Comparison of ENCODE assay signal across 7 mouse cellular contexts in genomic region chr6:72439355-72440185, GRCm38 (mm10). TPM values are rescaled to one million over a fixed set of nuclear protein-coding genes. Genes with fewer than 3 reads are reported as not detected.
DNase-seq lines count a peak whose midpoint lies in the region; ATAC-seq lines count a peak whose summit lies in the region.

Gene Mat2a, minus strand, starts transcription at chr6:72439558.

- H3K4me2 ChIP-seq in intestine, embryonic 16.5 days (ENCODE audit: low read depth, low read length) = peak within 1 kb of the TSS; percentile 78
- H3K4me2 ChIP-seq in midbrain, embryonic 11.5 days = peak within 1 kb of the TSS; percentile 80

- peaks cover 5% of the 10 kb centered on the region; the same call in 1 of the 2 replicates for H3K36me3 ChIP-seq in intestine, embryonic 16.5 days (ENCODE audit: control insufficient read depth, insufficient read depth, low read length)
- H3K36me3 ChIP-seq in midbrain, embryonic 11.5 days (ENCODE audit: control insufficient read depth, insufficient read depth, low read length) = peaks cover 18% of the 10 kb centered on the region

- H3K4me3 ChIP-seq in intestine, embryonic 16.5 days (ENCODE audit: low read length) = peak within 1 kb of the TSS; percentile 99
- peak within 1 kb of the TSS; percentile 96 for H3K4me3 ChIP-seq in midbrain, embryonic 11.5 days (ENCODE audit: low read depth, low read length)

- H3K27me3 ChIP-seq in intestine, embryonic 16.5 days (replicated peaks; ENCODE audit: control insufficient read depth, insufficient read depth, low read length) = no peaks in the 10 kb centered on the region
- no peaks in the 10 kb centered on the region for H3K27me3 ChIP-seq in midbrain, embryonic 11.5 days (ENCODE audit: control insufficient read depth, insufficient read depth, low read length)

- intact Hi-C loops in gastrocnemius, postnatal 36 days (cut with DNase I) = loop anchor here (5.0 kb wide), 2 partner anchors 33 to 78 kb away; no protein-coding TSS in a partner anchor
- intact Hi-C loops in left cerebral cortex, postnatal 36 days (cut with DNase I) = loop anchor here (2.0 kb wide), 1 partner anchor 73 kb away; no protein-coding TSS in a partner anchor

- peak; percentile 87 for ATAC-seq in intestine, embryonic 16.5 days
- peak; percentile 89 for ATAC-seq in midbrain, embryonic 11.5 days (ENCODE audit: low FRiP score)

- WGBS in intestine, embryonic 16.5 days = under 1% methylated on average over 75 of the region's 77 CpGs
- WGBS in midbrain, embryonic 11.5 days = under 1% methylated on average over 75 of the region's 77 CpGs

- no peaks in the 10 kb centered on the region for H3K9me3 ChIP-seq in intestine, embryonic 16.5 days (ENCODE audit: control insufficient read depth, low read length)
- H3K9me3 ChIP-seq in midbrain, embryonic 11.5 days (ENCODE audit: control insufficient read depth, low read length) = no peaks in the 10 kb centered on the region

- H3K4me1 ChIP-seq in intestine, embryonic 16.5 days (ENCODE audit: control insufficient read depth, insufficient read depth, low read length) = peaks cover 9% of the 10 kb centered on the region; the same call in 1 of the 2 replicates
- peaks cover 21% of the 10 kb centered on the region; the same call in 1 of the 2 replicates for H3K4me1 ChIP-seq in midbrain, embryonic 11.5 days (ENCODE audit: control insufficient read depth, insufficient read depth, low read length)

- H3K27ac ChIP-seq in intestine, embryonic 16.5 days (ENCODE audit: low read length) = peak within 1 kb of the TSS; percentile 99
- H3K27ac ChIP-seq in midbrain, embryonic 11.5 days (ENCODE audit: low read depth, low read length) = peak within 1 kb of the TSS; percentile 95

- peak within 1 kb of the TSS; percentile 100 for H3K9ac ChIP-seq in intestine, embryonic 16.5 days (ENCODE audit: low read depth, low read length)
- peak within 1 kb of the TSS; percentile 99 for H3K9ac ChIP-seq in midbrain, embryonic 11.5 days (ENCODE audit: low read length)

- DNase-seq in adrenal gland, adult 2 months = peak; percentile 97
- DNase-seq in embryo, embryonic 11.5 days (ENCODE audit: low read depth, low spot score) = peak; percentile 85
- DNase-seq in gastrocnemius, postnatal 36 days = peak; percentile 91 to 92
- peak; percentile 97 for DNase-seq in left cerebral cortex, postnatal 36 days (ENCODE audit: low spot score in 2 of 2)
- peak; percentile 99 for DNase-seq in midbrain, embryonic 11.5 days (ENCODE audit: low spot score, missing footprints)
- peak; percentile 96 for DNase-seq in skeletal muscle tissue, adult 2 months (ENCODE audit: low read depth, low spot score)

RNA-seq across cellular contexts. Expression of gene Mat2a, which starts in this region (rescaled TPM):
- total RNA-seq in adrenal gland, adult 2 months (2021) = 100 to 1,000 TPM; 203 to 251 TPM
- polyA plus RNA-seq in adrenal gland, adult 2 months (2012; rRNA removed) = 121 and 150 TPM in 2 replicates
- total RNA-seq in gastrocnemius, postnatal 36 days (2021) = 100 to 1,000 TPM; 128 to 141 TPM
- 268 and 293 TPM in 2 replicates for polyA plus RNA-seq in intestine, embryonic 16.5 days (2015; fragmentation: Nextera tagmentation; extraction: Ambion mirVana)
- 100 to 1,000 TPM; 164 to 176 TPM for total RNA-seq in left cerebral cortex, postnatal 36 days (2021)
- 463 and 499 TPM in 2 replicates for polyA plus RNA-seq in midbrain, embryonic 11.5 days (2014; fragmentation: Nextera tagmentation; extraction: Ambion mirVana)

Comparison
In these comparisons a context has a peak if more than half of its experiments do, and no peak if none do; other contexts are left out.
1. Peak in every context shown above with its lines: DNase-seq, ATAC-seq, H3K4me3 ChIP-seq and H3K27ac ChIP-seq.